Mouse (Mus musculus) heart, postnatal 0 days (tissue): ENCODE data around the gene Serpinc1.

Experiments
- CTCF ChIP-seq: IDR thresholded peaks from 2 replicates; pipeline ENCODE4 v1.5.1; 2016; ENCODE audit warnings: antibody characterized with exemption, control low read depth, low read depth
- EP300 ChIP-seq: IDR thresholded peaks from 2 replicates; pipeline ENCODE4 v1.6.1; 2016; ENCODE audit warnings: antibody characterized with exemption, low read depth

GRCm38 (mm10) chr1:161027196-161027595 is 48.8 kb downstream of the Serpinc1 start:
- TF ChIP-seq CTCF (no peak), EP300 (no peak)
